Mouse (Mus musculus) urinary bladder, postnatal 25 days (tissue): ENCODE results near the gene Nwd1.
"Not testable (repeated sequence)": the region's sequence is repeated elsewhere in the genome, so short reads cannot be mapped to it uniquely, and the experiment has no call there.

Experiments used
- DNase-seq: peaks from one replicate; pipeline ENCODE4 v3.0.0; 2022; ENCODE audit warnings: low spot score

The Nwd1 gene

GRCm38 (mm10) chr8:72646060-72646767 lies at the start of gene Nwd1:
Nwd1 (plus strand) TSS chr8:72646711.
- peak; percentile 16 for DNase-seq

GRCm38 (mm10) chr8:72642885-72643284 lies 3.6 kb upstream of the Nwd1 start:
- DNase-seq, result no peak

- DNase-seq, result no peak
Measured at GRCm38 (mm10) chr8:72644601-72645000, 1.9 kb upstream of the Nwd1 start.

- DNase-seq, result no peak
Measured at GRCm38 (mm10) chr8:72646768-72647143, 245 bp downstream of the Nwd1 start.

- no peak for DNase-seq
Measured at GRCm38 (mm10) chr8:72650697-72651096, 4.2 kb downstream of the Nwd1 start.

- DNase-seq, result peak; percentile 12
Measured at GRCm38 (mm10) chr8:72654565-72655521, 8.3 kb downstream of the Nwd1 start.

- no peak for DNase-seq
Measured at GRCm38 (mm10) chr8:72655522-72655912, 9.0 kb downstream of the Nwd1 start.

GRCm38 (mm10) chr8:72659967-72660366 lies 13.5 kb downstream of the Nwd1 start:
- no peak for DNase-seq

GRCm38 (mm10) chr8:72664107-72664652 lies 17.7 kb downstream of the Nwd1 start:
- no peak for DNase-seq

- DNase-seq, result no peak
Measured at GRCm38 (mm10) chr8:72664757-72665156, 18.2 kb downstream of the Nwd1 start.

- DNase-seq, result no peak
Measured at GRCm38 (mm10) chr8:72665405-72665804, 18.9 kb downstream of the Nwd1 start.

- DNase-seq, result no peak
Measured at GRCm38 (mm10) chr8:72668925-72669324, 22.4 kb downstream of the Nwd1 start.

GRCm38 (mm10) chr8:72672802-72673201 lies 26.3 kb downstream of the Nwd1 start:
- DNase-seq, result no peak

- no peak for DNase-seq
Measured at GRCm38 (mm10) chr8:72674184-72674583, 27.7 kb downstream of the Nwd1 start.

- no peak for DNase-seq
Measured at GRCm38 (mm10) chr8:72676436-72676835, 29.9 kb downstream of the Nwd1 start.

GRCm38 (mm10) chr8:72676844-72677243 lies 30.3 kb downstream of the Nwd1 start:
- not testable (repeated sequence) for DNase-seq

- no peak for DNase-seq
Measured at GRCm38 (mm10) chr8:72677331-72677730, 30.8 kb downstream of the Nwd1 start.

- DNase-seq, result peak; percentile 49
Measured at GRCm38 (mm10) chr8:72680133-72680532, 33.6 kb downstream of the Nwd1 start.

GRCm38 (mm10) chr8:72682051-72682687 lies 35.7 kb downstream of the Nwd1 start:
- DNase-seq, result no peak

GRCm38 (mm10) chr8:72683010-72683521 lies 36.6 kb downstream of the Nwd1 start:
- no peak for DNase-seq

GRCm38 (mm10) chr8:72683572-72684099 lies 37.1 kb downstream of the Nwd1 start:
- DNase-seq, result not testable (repeated sequence)
